Mouse (Mus musculus) stomach, adult 2 months (tissue): ENCODE data around the gene Zfp213. TPM values are rescaled to one million over a fixed set of nuclear protein-coding genes. Genes with fewer than 3 reads are reported as not detected.

Experiments
- polyA plus RNA-seq: library from polyadenylated mRNA; depleted of rRNA; stranded (reverse); fragments of >200 nt; gene quantifications from 2 replicates; pipeline ENCODE4 v1.2.3, GENCODE M21; 2012; rRNA removed

Gene Zfp213
- polyA plus RNA-seq, result 6.8 and 7.8 TPM in 2 replicates

GRCm38 (mm10) chr17:23563595-23564367, at the start of gene Zfp213:
Gene Zfp213, minus strand, starts transcription at chr17:23564238.

GRCm38 (mm10) chr17:23600641-23601622, 36.9 kb upstream of the Zfp213 start, which contains the start of gene Zscan10:
Gene Zscan10, plus strand, starts transcription at chr17:23600856.

GRCm38 (mm10) chr17:23598582-23599552, 34.8 kb upstream of the Zfp213 start, which contains the start of gene Zfp13:
Gene Zfp13, minus strand, starts transcription at chr17:23599487.

Other genes starting within 250 kb of the Zfp213 start
- gene Vmn2r115, start 220.5 kb downstream of the Zfp213 start, polyA plus RNA-seq, result not detected in 2 replicates
- not detected in 2 replicates for gene Vmn2r116, start 179.6 kb downstream of the Zfp213 start, polyA plus RNA-seq
- gene Vmn2r117, start 84.5 kb downstream of the Zfp213 start, polyA plus RNA-seq, result not detected in 2 replicates
- 7.4 and 8.7 TPM in 2 replicates for gene Zfp13, start 35.2 kb upstream of the Zfp213 start, polyA plus RNA-seq
- gene Zscan10, start 36.6 kb upstream of the Zfp213 start, polyA plus RNA-seq, result 0.06 TPM in 1 of 2 replicates, not detected in the other
- gene Mmp25, start 81.0 kb upstream of the Zfp213 start, polyA plus RNA-seq, result 0.51 and 0.68 TPM in 2 replicates
- gene Bicdl2, start 96.3 kb upstream of the Zfp213 start, polyA plus RNA-seq, result 11.4 and 11.9 TPM in 2 replicates
- gene Hcfc1r1, start 109.4 kb upstream of the Zfp213 start, polyA plus RNA-seq, result 586 and 660 TPM in 2 replicates
- gene Thoc6, start 109.6 kb upstream of the Zfp213 start, polyA plus RNA-seq, result 11.5 and 15.7 TPM in 2 replicates
- gene Tnfrsf12a, start 113.2 kb upstream of the Zfp213 start, polyA plus RNA-seq, result 20.9 and 37.2 TPM in 2 replicates
- gene Cldn6, start 115.0 kb upstream of the Zfp213 start, polyA plus RNA-seq, result 0.08 and 0.19 TPM in 2 replicates
- not detected in 2 replicates for gene Cldn9, start 119.8 kb upstream of the Zfp213 start, polyA plus RNA-seq
- not detected in 2 replicates for gene 1520401A03Rik, start 158.5 kb upstream of the Zfp213 start, polyA plus RNA-seq
- gene Pkmyt1, start 162.1 kb upstream of the Zfp213 start, polyA plus RNA-seq, result 22.3 and 33.2 TPM in 2 replicates
- gene Paqr4, start 176.6 kb upstream of the Zfp213 start, polyA plus RNA-seq, result 95.8 and 156 TPM in 2 replicates
- 3.2 and 6.6 TPM in 2 replicates for gene Kremen2, start 181.6 kb upstream of the Zfp213 start, polyA plus RNA-seq
- gene Flywch1, start 207.4 kb upstream of the Zfp213 start, polyA plus RNA-seq, result 11.7 and 13.7 TPM in 2 replicates
- 3.7 and 5.8 TPM in 2 replicates for gene Flywch2, start 221.8 kb upstream of the Zfp213 start, polyA plus RNA-seq
- gene Srrm2, start 226.3 kb upstream of the Zfp213 start, polyA plus RNA-seq, result 196 and 280 TPM in 2 replicates